Mouse (Mus musculus) T-helper 2 cell (primary cell): ENCODE measurements around the gene Grb7.

Experiments used
- in situ Hi-C: fragments of 300-600 bp; cut with MboI, MseI; formaldehyde crosslinking; loops from one replicate; pipeline ENCODE4 v1.15.1; 2025; ENCODE audit warnings: high pct_unique_total_duplicates

The Grb7 gene

DNA sequence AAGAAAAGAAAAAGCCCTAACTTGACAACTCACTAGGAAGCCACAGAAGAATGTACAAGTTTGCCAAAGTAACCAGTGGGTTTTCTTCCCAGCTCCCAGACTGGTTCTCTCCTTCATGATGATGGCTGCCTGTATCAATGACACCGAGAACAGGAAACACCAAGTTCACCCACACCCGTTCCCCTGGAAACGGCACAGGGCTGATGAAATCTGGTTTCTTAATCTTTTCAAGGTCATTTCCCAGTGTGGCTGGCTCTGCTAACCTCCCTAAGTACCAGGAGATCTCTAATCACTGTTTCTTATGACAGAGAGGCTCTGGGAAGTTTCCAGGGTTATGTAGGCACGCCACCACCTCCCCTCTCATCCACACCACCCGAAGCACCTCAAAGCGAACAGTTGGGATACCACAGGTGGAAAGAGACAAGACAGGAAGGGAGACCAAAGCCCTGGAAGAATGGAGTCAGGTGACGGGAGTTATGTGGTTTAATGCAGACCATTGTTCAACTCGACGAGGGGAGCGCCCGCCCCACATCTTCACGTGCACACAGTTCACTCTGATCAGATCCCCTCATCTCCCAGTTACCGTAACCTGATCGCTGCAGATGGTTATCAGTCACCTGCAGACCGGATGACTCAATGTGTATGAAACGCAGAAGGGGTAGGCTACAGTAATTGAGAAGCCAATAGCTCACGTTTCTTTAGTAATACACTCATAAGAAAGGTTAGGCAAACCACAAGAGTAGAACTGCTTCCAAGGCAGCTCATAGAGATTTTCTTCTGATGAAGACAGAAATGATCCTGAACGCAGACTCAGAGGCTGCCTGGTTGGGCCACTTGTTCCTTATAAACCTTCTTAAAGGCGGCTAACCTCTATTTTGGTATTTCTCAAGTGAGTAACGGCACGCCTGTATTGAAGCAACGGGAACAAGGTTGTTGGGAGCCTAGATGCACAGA, 23.8 kb downstream of the Grb7 start:
- in situ Hi-C loops, result loop anchor here (10.0 kb wide), 2 partner anchors 635 to 1445 kb away; partner anchors contain the start of gene Scrn2

DNA sequence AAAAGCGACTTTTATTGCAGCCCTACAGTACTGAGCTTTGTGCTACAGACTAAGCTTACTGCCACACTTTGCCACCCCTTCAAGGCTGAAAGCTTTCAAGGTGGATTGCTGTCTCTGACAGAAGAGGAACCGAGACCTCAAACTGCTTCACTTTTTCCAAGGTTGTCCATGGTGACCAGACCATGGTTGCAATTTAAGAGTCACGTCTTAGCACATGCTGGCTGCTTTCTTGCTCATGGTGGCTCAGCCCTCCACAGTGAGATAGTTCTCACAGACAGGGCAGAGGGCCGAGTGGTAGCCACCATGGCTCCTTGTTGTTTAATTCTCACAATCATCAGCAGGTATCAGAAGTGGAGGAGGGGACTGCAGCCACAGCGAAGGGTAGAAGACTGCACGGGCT, 24.6 kb downstream of the Grb7 start:
- in situ Hi-C loops, result no loop called here

DNA sequence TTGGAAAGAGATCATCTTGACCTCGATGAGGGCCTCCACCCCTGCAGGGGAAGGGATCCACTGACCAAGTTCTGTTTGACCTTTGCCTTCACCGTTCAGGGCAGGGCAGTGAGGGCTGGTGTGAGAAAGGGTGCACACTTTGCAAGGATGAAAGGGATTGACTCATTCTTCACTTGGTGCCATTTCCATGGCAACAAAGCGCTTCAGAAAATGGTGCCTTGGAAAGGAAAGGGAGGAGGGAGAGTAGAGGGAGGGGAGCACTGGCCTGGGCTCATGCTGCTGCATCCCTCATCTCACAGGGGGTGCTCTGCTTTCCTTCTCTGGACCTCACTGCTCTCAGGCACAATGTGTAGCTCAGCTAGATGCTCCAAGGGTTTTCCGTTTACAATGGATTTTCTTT, 26.5 kb downstream of the Grb7 start:
- in situ Hi-C loops, result no loop called here

DNA sequence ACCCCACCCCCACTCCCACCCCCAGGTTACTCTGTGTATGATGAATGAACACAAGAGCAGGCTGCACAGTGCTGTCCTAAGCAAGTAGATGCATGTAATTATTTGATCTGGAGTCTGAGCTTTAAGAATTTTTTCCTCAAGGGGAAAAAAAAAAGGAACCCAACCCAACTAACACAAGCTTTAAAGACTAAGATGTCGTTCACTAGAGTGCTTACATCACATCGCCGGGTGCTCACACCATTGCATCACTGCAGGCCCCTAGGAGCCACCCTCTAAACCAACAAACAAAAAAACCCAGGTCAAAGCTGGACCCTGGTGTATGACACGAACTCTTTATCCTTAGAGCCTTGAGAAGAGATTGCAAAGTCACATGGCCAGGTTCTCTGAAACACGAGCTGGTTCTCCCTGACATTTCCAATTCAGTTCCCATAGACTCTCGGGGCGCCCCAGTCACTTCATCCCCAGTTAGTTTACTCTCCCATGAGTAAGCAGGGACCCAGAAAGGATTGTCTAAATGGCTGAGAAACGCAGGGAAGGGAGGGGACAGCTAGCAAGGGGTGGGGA, 27.8 kb downstream of the Grb7 start:
- in situ Hi-C loops, result no loop called here

DNA sequence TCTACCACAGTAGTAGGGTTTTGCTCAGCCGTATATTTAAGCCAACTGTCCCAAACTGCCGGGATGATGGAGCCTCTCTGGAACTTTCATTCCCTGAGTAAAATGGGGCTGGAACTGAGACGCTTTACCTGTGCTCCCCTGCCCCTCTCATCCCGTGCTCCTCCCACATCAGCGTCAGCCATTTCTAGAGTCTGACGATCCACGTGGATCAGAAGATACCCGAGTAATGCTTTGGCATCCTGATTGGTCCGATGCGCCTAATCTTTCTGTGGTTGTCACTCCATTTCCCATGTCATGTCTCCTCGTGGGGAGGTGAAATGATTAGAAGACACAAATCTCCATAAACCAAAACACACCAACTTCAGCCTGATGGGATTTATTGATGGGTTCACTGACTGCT, 28.8 kb downstream of the Grb7 start:
- in situ Hi-C loops, result no loop called here

DNA sequence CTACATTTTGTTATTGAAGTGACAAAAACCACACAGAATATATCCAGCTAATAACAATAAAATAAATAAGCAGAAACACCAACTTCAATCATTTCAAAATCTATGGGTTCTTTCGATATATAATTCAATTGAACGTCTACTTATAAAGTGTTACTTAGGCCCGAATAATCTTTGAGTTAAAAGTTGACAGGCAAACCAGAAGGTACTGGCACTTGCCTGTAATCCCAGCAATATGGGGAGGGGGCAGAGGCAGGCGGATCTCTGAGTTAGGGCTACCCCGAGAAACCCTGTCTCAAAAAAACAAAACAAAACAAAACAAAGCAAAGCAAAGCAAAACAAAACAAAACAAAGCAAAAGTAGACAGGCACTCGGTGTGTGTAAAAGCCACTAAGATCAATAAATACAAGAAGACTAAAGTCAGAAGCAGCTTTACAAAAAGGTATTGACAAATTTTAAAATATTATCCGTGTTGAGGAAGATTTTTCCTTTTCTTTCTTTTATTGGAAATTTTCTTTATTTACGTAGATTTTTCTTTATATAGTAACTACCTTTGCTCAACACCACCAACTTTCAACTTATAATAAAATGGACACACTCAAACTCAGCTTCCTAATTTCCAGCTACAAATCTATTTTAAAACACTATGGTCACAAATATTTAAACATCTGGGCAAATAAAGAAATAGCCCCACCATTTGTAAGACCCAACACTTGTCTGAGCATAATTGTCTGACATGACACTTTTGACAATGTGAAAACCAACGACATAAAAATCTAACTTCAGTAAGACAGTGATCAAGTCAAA, 29.6 kb downstream of the Grb7 start:
- in situ Hi-C loops, result no loop called here

DNA sequence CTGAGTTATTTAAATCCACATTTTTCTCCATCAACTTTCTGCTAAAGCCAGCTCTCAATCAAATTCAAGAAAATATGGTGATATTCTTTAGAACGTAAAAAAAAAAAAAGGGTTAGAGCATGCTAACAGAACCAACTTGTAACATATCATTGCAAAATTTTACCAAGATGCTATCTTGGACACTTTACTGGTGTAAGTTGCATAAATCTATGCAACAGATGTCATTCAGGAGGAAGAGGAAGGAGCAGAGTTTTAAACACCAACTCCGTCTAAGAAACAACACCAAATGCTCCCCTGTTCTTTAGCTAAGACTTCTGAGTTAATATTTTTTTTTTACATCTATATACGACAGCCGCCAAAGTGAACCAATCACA, 30.2 kb downstream of the Grb7 start:
- in situ Hi-C loops, result no loop called here

DNA sequence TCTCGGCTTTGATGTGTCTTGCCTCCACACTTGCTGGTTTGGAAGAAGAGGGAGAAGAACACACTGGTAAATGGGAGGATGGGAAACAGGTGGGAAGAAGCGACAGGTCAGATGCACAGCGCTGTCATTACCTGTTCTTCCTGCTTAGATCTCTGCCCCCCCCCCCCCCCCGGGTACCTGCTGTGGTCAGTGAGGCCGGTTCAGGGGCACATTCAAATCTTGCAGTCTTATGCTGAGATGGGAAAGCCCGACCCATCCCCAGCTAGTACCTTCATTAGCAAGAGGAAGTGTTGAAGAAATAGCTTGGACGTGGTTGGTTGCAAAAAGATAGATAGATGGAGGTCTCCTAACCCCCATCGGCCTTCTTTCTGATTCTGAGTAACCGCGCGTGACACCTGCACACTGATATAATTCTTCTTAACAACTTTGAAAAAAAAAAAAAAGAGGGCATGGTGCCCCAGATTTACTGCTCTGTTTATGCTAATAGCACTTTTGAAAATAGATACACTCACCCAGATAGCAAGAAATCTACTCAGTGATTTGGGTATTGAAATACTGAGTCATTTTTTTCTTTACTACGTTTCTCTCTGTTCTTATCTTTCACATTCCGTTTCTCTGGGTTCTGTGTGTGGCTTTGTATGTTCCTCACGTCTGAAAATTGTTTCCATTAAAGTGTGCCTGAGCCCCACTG, 31.0 kb downstream of the Grb7 start:
- in situ Hi-C loops, result no loop called here

DNA sequence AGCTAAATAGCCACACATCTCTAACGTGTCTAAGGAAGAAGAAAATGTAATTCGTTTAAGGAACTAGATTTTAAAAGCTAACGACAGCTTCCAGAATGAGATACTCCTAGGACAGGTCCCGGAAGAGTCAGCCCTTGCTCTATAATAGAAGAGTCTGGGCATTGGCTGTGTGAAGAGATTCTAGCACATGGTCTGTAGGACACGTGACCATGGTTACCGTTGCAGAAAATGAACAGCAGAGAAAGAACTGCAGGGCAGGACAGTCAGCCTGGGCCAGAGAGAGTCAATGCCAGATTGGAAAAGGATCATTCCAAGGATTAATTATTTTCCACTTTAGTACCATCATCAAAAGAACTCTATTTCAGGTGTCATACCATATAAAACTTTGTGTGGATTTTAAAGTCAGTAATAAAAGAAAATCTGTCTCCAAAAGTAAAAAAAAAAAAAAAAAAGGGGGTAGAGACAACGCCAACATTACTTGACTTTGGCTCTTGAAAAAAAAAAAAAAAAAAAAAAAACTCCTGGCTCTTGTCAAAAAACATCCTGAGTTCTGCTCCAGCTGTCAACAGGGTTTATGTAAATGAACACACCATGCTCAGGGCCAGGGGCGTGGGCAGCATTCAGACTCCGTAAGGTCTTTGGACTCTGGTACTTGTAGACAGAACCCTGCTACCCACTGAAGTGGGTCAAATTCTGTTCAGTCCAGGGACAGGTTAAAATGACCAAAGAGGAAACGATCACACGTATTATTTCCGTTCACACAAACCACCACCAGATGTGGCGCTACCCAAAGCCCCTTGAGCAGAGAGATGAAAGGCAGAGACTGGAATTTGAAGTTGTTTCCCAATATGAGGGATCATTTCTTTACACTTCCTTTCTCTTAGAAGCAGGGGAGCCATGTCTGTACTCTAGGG, 33.1 kb downstream of the Grb7 start:
- in situ Hi-C loops, result no loop called here

DNA sequence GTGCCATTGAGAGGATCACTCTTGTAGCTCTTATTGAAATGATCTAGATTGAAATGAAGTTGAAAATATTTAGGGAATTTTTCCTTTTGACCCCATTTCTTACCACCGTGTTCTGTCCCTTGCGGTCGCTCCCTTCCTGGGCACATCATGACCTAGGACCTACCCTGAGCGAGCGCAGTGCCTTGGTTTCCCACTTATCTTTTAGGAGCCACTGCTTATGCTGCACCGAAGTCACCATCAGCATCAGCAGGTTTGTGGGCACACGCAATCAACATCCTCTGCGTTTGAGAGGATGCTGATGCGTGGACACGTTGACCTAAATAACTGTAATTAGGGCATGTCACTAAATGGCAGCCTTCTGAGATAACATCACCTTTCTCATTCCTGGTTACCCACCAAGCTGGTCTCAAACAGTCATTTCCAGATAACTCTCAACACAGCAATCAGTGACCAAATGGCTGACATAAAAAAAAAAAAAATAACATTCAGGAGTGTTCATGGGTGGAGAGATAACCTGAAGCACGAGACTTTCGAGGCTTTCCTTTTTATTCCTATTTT, 33.8 kb downstream of the Grb7 start:
- in situ Hi-C loops, result no loop called here

DNA sequence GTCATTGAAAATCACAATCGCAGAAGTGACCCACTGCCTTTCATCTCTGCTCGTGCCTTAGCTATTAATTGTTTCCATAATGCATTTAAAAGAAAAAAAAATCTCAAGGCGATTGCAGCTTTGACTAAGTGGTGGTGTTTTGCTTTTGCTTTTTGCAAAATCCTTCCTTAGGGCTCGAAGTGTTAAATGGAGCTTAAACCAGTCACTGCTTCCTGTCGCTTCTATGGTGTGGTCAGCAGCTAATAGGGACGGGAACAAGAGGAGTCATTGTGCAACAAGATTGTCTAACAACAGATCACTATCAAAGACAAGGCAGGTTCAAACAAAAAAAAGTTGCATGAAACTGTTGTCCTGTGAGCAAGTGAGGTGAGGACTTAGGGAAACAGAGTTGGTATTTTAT, 35.0 kb downstream of the Grb7 start:
- in situ Hi-C loops, result no loop called here

DNA sequence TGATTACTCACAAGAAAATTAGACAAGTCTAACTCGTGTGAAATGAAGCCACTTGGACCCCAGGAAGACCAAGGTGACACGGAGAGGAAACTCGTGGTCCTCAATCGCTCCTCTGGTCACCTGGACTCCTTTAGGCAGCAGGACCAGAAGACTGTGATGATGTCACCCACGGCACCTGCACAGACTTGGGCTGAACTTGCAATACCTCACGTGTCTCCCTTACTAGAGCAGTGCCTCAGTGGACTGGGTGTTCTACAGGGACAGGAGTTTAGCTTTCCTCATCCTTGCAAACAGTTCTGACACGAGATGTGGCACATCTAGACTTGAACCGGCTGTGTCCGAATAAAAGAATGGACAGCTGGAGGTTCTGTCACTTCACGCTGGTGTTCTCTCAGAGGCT, 35.9 kb downstream of the Grb7 start:
- in situ Hi-C loops, result no loop called here

DNA sequence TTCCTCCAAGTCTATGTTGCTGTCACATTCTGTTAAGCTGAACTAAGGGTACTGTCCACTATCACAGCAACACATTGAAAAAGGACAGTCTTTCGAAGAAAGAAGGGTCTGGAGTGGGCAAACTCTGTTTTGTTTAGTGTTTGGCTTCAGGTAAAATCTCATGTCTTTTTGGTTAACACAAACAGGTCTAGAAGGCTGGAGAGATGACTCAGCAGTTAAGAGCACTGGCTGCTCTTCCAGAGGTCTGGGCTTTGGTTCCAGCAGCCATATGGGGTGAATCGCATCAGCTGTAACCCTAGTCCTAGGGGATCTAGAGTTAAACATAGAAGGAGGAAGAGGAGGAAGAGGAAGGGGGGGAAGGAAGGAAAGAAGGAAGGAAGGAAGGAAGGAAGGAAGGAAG, 39.6 kb downstream of the Grb7 start:
- in situ Hi-C loops, result no loop called here

DNA sequence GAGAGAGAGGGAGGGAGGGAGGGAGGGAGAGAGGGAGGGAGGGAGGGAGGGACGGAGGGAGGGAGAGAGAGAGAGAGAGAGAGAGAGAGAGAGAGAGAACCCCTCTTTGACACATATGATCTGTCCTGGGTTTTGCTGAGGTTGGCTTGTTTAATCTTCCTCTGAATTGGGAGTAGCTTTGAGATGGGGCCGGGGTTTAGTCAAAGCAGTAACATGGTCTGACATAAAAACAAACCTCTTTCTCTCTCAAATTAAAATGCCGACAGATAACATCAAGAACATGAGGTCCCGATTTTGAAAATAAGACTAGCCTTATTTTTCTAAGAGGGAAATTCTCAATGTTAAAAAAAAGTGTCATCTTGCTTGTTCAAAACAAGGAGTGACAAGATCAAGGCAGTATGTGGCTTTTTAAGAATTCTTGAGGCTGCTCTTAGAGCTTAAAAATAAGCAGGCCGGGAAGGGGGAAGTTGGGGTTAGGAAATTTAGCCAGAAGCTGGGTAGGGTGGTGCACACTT, 41.4 kb downstream of the Grb7 start:
- in situ Hi-C loops, result no loop called here

DNA sequence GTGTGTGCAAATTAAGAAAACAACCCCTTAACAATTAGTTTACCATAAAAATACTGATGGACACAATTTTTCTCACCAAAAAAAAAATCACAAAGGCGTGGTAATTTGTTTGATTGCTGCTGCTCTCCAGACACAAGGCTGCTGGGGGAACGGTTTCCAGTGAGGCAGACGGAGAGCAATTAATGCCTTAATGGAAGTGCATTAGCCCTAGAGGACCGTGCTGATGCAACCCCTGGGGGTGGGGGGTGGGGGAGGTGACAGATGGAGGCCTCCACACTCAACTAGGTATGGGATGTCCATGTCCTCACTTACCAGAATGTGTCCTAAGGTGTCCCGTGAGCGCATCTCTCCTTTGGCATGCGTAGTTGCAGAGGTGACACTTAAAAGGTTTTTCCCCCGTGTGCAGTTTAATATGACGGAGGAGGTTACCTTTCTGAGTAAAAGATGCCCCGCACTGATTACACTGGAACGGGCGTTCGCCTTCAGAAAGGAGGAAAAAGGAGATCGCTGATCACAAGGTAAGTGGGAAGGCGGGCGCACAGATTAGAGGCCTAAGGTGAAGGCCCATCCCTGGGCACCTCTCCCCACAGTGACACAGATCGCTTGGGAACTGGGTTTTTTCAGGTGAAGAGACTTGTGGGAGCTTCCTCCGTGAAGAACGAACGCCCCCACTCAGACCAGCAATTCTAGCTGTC, 42.5 kb downstream of the Grb7 start:
- in situ Hi-C loops, result no loop called here

DNA sequence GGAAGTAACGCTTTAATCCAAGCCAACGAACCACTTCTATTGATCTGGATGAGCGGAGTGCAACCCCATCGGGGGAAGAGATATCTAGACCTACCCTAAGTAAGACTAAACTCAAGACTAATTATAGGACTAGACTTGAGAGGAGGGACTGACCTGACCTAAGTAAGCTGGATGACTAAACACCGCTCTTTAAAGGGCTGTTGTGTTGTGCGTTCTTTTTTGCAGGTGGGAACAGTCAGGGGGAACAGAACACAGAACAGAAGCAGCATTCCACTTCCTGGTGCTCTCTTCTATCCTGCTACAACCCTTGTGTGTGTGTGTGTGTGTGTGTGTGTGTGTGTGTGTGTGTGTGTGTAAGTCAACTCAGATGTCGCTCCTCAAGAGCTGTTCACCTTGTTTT, 45.4 kb downstream of the Grb7 start:
- in situ Hi-C loops, result no loop called here

DNA sequence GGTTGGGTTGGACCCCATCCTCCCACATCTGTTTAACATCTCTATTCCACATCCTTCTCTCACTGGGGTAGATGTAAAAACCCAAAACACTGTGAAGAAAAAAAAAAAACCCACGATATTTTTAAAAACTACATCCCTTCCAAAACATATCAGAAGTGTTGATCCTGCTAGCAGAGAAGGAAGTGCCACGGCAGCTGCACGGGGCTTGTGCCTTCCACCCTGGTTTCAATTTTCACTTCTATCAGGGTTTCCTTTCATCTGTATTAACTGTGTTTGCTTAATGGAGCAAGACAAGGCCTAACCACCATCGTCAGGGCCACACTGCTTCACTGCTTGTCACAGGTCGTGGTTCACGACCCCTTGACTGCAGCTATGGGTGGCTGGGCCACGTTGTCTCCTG, 46.8 kb downstream of the Grb7 start:
- in situ Hi-C loops, result no loop called here

DNA sequence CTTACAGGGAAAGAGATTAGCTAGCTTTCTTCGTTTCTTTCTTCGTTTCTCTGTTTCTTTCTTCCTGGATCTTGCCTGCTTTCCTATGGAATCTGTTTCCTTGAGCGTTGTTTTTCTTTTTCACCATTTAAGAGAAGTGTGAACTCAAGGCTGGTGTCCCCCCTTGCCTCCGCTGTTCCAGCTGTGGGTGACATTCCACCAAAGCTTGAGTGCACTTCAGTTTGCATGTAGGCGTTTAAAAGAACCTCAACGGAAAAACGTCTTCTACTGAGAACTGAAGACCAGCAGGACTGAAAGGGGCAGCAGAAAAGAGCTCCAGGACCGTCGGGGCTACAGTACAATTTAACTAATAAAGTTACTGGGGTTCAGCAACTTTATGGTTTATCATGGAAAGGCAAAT, 47.2 kb downstream of the Grb7 start:
- in situ Hi-C loops, result no loop called here

DNA sequence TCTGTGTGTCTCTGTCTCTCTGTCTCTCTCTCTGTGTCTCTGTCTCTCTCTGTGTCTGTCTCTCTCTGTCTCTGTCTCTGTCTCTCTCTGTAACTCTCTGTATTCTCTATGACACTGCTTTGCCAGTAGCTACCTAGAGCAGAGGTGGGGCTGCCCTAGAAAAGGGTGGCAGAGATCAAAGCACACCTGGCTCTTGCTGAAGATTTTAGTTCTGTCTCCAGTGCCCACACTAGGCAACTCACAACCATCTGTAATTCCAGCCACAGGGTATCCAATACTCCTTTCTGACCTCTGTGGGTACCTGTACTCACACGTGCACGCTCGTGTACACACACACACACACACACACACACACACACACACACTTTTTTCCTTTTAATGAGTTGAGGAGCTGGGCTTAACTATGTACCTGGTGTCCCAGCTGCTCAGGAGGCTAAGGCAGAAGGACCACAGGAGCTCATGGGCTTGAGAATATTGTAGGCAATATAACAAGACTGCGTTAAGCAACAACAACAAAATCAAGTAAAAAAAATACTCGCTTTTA, 49.1 kb downstream of the Grb7 start:
- in situ Hi-C loops, result no loop called here
